Mouse (Mus musculus) mature B cell (primary cell): ENCODE results near the gene Apopt1.
"Not testable (repeated sequence)": the region's sequence is repeated elsewhere in the genome, so short reads cannot be mapped to it uniquely, and the experiment has no call there.

Experiments
- in situ Hi-C: fragments of 300-500 bp; cut with MboI; formaldehyde crosslinking; loops from 2 replicates; pipeline ENCODE4 v1.14.3; 2019

The Apopt1 gene

DNA sequence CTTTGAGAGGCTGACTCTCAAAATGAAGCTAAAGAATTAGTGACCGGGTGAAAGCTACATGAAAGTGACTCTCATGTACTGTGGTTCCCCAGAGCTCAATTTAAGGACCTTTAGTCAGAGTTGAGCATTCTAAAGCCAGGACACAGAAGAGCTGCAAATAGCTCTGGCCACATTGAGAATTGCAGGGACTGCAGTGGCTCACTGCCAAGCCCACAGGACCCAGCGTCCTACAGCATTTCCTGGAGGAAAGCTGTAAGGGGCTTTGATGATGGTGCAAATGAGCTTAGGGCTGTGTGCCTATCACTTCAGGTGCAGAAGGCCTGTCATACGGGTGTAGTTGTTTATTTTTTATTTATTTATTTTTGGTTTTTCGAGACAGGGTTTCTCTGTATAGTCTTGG is 4.9 kb upstream of the Apopt1 start:
- in situ Hi-C loops, result no loop called here

GRCm38 (mm10) chr12:111710091-111710490 is 3.0 kb upstream of the Apopt1 start:
- in situ Hi-C loops, result no loop called here

DNA sequence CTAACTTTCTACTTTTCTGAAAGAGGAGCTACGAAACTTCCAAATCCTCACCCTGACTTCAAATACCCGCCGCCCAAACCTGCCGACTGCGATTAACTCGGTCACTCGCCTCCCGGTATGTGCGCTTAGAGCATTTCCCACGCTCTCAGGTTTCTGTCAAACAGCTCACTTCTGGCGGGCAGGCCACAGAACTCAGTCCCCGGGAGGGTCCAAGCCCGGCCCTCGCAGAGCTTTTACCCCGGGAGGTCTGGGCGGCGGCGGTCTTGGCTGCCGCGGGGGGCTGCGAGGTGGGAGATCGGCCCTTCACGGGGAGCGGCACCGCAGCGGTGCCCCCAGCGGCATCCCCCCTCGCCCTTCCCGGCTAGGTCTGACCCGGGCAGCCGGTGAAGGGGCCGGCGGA is 585 bp upstream of the Apopt1 start:
- in situ Hi-C loops, result no loop called here

- in situ Hi-C loops, result not testable (repeated sequence)
Observed at GRCm38 (mm10) chr12:111713880-111714279, 819 bp downstream of the Apopt1 start.

GRCm38 (mm10) chr12:111716505-111716904 is 3.4 kb downstream of the Apopt1 start:
- in situ Hi-C loops, result no loop called here

- in situ Hi-C loops, result no loop called here
Observed at GRCm38 (mm10) chr12:111718656-111719055, 5.6 kb downstream of the Apopt1 start.

GRCm38 (mm10) chr12:111720222-111720621 is 7.2 kb downstream of the Apopt1 start:
- in situ Hi-C loops, result no loop called here

DNA sequence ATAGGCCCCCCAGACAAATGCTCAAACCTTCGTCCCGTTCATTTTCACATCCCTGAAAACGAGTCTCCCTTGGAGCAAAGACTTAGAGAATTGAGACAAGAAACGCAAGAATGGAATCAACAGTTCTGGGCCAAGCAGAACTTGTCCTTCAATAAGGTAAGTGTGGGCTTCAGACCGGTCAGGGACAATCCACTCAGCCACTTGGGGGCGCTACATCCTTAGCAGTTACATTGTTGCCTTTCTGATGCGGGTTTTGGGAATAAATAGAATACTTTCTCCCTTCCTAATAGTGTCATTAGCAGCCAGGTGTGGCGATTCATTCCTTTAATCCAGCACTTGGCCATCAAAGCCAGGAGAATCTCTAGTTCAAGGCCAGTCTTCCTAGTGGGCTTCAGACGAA is 9.6 kb downstream of the Apopt1 start:
- in situ Hi-C loops, result no loop called here

DNA sequence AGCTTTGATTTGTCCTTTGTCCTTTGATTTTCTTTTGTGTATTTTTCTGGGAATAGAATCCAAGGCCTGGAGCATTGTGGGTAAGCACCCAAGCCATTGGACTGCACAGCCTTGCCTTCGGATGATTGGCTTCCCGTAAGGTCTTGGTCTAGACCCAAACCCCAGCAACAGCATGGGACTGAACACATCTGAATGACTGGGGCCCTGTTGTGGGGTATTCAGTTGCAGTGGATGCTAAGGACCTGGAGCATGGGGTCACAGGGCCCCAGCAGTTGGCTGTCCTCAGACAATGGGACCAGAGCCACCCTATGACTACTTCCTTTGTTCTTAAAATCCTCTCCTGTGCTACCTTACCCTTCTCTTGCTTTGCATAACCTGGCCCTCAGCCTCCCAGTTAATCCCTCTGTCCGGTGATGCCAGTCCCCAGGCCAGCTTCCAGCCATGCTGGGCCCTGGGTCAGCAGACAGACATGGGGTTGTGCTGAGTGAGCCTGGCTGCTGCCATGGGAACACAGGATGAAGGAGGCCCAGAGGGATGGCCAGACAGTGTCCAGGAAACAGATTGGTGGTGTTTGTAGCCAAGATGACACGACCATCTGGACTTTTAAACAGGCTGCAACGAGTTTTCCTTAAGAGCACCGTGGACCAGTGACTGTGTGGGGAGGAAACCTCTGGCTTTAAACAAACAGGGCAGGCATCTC is 11.7 kb downstream of the Apopt1 start:
- in situ Hi-C loops, result no loop called here

GRCm38 (mm10) chr12:111725338-111726121 is 12.5 kb downstream of the Apopt1 start:
- in situ Hi-C loops, result no loop called here

DNA sequence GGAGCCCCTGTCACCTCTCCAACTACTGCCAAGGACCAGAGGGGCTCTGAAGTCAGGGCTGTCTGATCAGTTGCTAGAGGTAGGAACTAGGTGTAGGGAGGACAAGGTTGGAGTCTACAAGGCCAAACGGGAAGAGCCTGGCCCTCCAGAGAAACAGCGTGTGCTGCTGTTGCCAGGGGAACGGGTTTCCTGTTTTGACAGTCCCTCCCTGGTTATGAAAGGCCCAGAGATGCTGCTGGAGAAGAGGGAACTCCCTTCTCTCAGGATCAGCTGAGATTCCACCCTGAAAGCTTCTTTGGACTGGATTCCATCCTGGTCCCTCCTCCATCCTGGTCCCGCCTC is 13.0 kb downstream of the Apopt1 start:
- in situ Hi-C loops, result no loop called here

DNA sequence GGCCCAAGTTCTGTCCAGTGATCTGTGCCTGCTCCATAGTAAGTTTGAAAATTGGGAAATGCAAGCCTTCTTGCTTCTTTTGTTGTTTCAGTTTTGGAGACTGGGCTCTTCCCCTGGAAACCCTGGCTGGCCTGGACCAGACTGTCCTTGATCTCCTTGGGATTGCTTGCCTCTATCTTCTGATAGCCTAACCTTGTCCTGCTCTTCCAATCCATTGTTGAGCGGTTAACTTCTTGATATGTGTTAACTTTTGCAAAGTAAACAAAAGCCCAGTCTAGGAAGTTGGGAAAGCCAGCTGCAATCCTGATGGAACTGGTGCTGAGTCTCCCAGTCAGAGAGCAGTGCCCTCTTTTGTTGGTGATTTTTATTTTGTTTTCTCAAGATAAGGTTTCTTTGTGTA is 14.9 kb downstream of the Apopt1 start:
- in situ Hi-C loops, result no loop called here

DNA sequence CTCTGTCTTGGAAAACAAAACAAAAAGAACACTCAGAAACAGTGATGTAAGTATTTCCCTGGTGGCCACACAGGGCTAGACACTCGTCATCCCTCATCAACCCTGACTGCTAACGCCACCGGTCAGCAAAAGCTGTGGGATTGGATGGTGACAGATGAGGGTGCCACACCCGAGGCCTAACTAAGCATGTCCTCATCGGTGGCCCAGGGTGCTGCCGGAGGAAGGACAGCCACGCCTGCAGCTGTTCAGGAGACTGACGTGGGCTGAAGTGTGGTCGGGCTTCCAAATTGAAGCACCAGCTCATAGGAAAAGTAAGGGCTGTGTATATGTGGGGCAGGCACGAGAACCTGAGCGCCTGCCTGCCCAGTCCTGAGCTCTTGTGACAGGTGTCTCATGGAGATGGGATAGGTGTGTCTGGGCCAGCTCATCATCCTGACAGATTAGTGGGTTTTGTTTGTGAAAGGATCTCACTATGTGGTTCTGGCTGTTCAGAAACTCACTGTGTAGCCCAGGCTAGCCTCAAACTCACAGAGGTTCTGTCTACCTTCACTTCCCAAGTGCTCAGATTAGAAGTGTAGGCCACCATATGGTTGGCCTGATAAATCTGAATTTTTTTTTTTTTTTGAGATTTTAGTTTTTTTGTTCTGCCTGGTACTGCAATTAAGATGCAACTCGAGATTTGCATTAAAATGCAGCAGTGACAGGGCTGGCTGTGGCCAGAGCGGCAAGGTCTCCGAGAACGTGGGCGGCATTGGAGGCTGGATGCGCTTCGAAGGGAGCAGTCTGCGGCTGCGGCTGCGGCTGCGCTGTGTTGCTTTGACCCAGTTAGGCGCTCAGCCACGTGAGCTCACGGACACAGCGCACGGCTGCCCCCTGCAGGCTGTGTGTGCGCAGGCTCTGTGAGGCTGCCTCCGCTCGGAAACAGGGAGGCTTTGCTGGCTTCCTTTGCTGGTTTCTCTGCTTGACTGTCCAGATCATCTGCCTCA is 19.1 kb downstream of the Apopt1 start:
- in situ Hi-C loops, result no loop called here

DNA sequence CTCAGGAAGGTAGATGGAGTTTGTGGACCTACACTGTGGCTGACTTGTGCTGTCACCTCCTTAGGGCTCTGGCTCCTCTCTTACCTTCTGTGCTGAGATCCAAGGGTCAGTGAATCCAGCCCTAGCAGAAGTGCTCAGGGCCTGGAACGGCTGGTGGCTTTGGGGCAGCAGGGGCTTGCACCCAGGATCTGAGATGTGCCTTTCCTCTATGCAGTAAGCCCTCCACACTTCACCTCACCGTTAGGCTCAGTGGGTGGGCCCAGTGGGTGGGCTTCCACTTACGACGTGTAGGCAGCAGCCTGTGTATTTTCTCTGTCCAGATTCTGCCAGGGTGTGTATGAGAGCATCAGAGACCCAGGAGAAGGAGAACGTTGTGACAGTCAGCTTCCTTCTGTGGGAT is 19.9 kb downstream of the Apopt1 start:
- in situ Hi-C loops, result no loop called here

DNA sequence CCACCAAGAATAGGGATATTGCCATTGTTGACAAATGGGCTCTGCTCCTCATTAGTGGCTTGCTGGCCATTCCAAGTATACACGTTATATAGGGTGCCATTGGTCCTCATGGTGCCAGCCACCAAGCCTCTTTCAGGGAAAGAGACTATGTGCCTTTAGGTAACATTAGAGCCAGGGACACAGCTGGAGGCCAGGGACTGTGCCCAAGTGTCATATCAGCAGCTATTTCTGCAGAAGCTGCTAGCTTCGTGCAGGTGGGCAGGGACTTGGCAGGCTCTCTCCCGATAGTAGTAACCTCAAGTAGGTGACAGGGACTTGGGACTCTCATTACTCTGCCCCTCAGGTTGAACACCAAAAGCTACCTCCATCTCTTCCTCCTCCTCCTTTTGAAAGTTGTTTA is 21.9 kb downstream of the Apopt1 start:
- in situ Hi-C loops, result no loop called here

GRCm38 (mm10) chr12:111736676-111737075 is 23.6 kb downstream of the Apopt1 start:
- in situ Hi-C loops, result not testable (repeated sequence)

DNA sequence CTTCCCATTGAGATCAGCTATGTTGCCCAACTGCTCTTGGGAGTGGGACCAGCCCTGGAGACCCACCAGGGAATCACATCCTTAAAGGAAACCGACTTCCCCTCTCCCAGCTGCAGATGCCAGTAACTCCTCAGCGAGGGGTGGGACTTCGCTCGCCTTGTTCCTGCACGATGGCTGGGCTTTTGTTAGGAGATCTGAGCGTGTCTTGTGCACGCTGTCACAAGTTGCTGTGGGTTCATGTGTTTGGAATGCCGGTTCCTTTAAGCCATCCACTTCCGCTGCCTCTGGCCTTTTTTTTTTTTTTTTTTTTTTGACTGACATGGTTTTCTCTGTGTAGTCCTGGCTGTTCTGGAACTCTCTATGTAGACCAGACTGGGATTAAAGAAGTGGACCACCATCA is 24.3 kb downstream of the Apopt1 start:
- in situ Hi-C loops, result no loop called here

DNA sequence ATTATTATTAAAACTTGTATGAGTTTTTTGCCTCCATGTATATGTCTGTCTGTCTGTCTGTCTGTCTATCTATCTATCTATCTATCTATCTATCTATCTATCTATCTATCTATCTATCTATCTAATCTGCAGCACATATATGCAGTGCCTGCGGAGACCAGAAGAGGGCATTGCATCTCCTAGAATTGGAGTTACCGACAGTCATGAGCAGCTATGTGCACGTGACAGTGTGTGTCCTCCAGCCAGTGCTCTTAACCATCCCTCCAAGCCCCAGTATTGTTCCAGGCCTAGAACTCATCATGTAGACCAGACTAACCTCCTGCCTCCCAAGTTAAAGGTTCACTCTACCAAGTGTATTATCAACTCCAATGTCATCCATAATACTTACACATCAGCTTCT is 25.7 kb downstream of the Apopt1 start:
- in situ Hi-C loops, result no loop called here

GRCm38 (mm10) chr12:111741338-111741737 is 28.3 kb downstream of the Apopt1 start:
- in situ Hi-C loops, result no loop called here

DNA sequence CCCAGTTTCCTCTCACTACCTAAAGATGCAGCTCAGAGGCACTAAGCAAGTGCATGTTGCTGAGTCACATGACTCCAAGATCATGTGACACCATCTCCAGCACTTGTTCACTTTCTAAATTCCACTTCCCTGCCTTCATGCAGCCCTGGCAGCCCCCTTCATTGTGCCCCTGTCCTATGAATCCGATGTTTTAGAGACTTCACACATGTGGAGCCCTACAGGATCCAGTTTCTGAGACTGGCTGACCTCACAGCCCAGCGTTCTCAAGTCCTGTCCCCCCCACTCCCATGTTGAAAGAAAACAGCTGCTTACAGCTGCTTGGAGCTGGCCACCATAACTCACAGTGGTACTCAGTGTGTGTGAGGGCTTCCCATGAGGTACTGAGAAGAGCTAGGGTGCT is 30.4 kb downstream of the Apopt1 start:
- in situ Hi-C loops, result no loop called here

GRCm38 (mm10) chr12:111743981-111744423 is 30.9 kb downstream of the Apopt1 start:
- in situ Hi-C loops, result no loop called here

DNA sequence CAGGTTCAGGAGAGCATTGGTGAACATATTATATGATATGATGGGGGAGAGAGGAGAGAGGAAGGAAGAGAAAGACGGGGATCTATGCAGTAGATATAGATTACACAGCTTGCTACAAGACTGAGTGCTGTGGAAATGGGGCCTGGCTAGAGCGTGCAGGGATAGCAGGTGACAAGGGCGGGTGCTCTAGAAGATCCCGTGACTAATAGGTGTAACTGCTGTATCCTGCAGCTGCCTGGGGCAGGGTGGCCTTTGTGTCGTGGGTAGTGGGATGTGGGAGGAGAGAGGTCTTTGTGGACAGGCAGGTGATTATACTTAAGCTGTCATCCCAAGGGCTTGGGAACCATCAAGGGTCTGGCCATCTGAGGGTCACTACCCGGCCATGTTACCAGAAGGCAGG is 32.2 kb downstream of the Apopt1 start:
- in situ Hi-C loops, result no loop called here
